Mouse (Mus musculus) neural tube, embryonic 15.5 days (tissue): ENCODE results near the gene Tmem252. TPM values are rescaled to one million over a fixed set of nuclear protein-coding genes. Genes with fewer than 3 reads are reported as not detected.
"Not testable (repeated sequence)": the region's sequence is repeated elsewhere in the genome, so short reads cannot be mapped to it uniquely, and the experiment has no call there.

Source experiments
- ATAC-seq: fragments of 200-750 bp; cut with Nextera tagmentation; 2 replicates; pipeline ENCODE4 v1.8.0; 2017; ENCODE audit warnings: mild to moderate bottlenecking, moderate TSS enrichment, moderate library complexity; ENCODE audit not compliant: low FRiP score
- H3K27ac ChIP-seq: fragments of 300-500 bp; sonication (generic); replicated peaks from 2 replicates; pipeline ENCODE4 v1.5.1; 2015; ENCODE audit warnings: mild to moderate bottlenecking, inconsistent platforms
- H3K27me3 ChIP-seq: fragments of 300-500 bp; sonication (generic); replicated peaks from 2 replicates; pipeline ENCODE4 v1.6.1; 2015; ENCODE audit warnings: inconsistent platforms
- H3K36me3 ChIP-seq: fragments of 300-500 bp; sonication (generic); 2 replicates; pipeline ENCODE4 v1.6.1; 2015; ENCODE audit warnings: inconsistent platforms
- H3K4me1 ChIP-seq: fragments of 300-500 bp; sonication (generic); 2 replicates; pipeline ENCODE4 v1.6.1; 2015; ENCODE audit warnings: inconsistent platforms
- H3K4me2 ChIP-seq: fragments of 300-500 bp; sonication (generic); 2 replicates; pipeline ENCODE4 v1.6.1; 2015; ENCODE audit warnings: inconsistent platforms, mild to moderate bottlenecking, moderate library complexity
- H3K4me3 ChIP-seq: fragments of 300-500 bp; sonication (generic); replicated peaks from 2 replicates; pipeline ENCODE4 v1.5.1; 2015; ENCODE audit warnings: mild to moderate bottlenecking, inconsistent platforms
- H3K9ac ChIP-seq: fragments of 300-500 bp; sonication (generic); replicated peaks from 2 replicates; pipeline ENCODE4 v1.6.1; 2015; ENCODE audit warnings: mild to moderate bottlenecking, inconsistent platforms
- H3K9me3 ChIP-seq: fragments of 300-500 bp; sonication (generic); replicated peaks from 2 replicates; pipeline ENCODE4 v1.6.1; 2016; ENCODE audit warnings: inconsistent platforms
- WGBS: fragments of 180-500 bp; shearing (Covaris S2); methylation state at CpG from one replicate; pipeline ENCODE4 v1.1.7; 2015; ENCODE audit warnings: mixed read lengths; 5-methylcytosine and 5-hydroxymethylcytosine counted together
- polyA plus RNA-seq: library from polyadenylated mRNA; unstranded; fragments of >200 nt; fragmentation: Nextera tagmentation; extraction: Ambion mirVana; gene quantifications from 2 replicates; pipeline ENCODE4 v1.2.1, GENCODE M21; 2015

The Tmem252 gene
- polyA plus RNA-seq, 1 experiment from 2014 or later = 2.4 TPM

- Histone ChIP-seq H3K4me1 (no peaks in the 10 kb centered on the region), H3K9ac (no peak overlapping the region), H3K27ac (no peak overlapping the region), H3K9me3 (no peaks in the 10 kb centered on the region), H3K4me3 (no peak overlapping the region), H3K36me3 (no peaks in the 10 kb centered on the region), H3K4me2 (no peak overlapping the region), H3K27me3 (no peaks in the 10 kb centered on the region)
- no peak for ATAC-seq
- 69% methylated on average over 12 of the region's 12 CpGs for WGBS
Observed at GRCm38 (mm10) chr19:24683016-24683720, 9.4 kb downstream of the Tmem252 start.

DNA sequence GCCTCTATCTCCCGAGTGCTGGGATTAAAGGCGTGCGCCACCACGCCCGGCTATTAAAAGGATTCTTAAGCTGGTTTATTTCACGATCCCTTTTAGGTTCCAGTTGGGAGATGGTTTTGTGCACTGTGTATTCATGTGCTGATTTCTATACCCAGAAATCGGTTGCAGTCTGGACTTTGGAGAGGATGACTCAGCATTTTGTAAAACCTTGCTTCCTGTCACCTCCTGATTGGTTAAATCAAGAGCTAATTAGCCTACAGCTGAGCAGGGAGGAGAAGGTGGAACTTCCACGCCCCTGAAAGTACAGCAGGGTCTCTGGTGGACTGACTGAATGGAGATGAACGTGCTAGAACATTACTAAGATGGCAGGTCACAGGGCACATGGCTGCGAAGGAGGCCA lies 12.6 kb downstream of the Tmem252 start:
- H3K9me3 ChIP-seq = no peaks in the 10 kb centered on the region
- no peak overlapping the region for H3K4me3 ChIP-seq
- no peaks in the 10 kb centered on the region for H3K4me1 ChIP-seq
- no peaks in the 10 kb centered on the region for H3K36me3 ChIP-seq
- no peak overlapping the region for H3K9ac ChIP-seq
- H3K27me3 ChIP-seq = no peaks in the 10 kb centered on the region
- 87% methylated on average over 10 of the region's 10 CpGs for WGBS
- no peak overlapping the region for H3K4me2 ChIP-seq
- ATAC-seq = no peak
- H3K27ac ChIP-seq = no peak overlapping the region

DNA sequence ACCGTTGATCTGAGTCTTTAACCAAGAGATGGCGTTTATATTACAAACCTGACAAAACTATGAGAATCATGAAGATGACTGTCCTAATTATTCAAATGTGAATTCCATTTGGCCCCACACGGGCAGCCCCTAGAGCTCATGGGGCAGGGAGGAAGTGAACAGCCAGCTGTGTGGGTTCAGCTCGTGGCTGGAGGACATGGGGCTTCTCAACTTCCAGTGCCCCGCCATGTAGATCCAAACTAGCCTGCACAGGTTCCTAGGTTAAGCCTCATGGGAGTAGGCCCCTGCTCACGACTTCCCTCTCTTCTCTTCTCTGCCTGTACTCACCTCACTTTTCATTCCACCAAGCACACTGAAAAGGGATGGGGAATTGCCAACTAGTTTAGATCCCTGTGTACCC lies 14.5 kb downstream of the Tmem252 start:
- Histone ChIP-seq H3K4me3 (no peak overlapping the region), H3K4me1 (no peaks in the 10 kb centered on the region), H3K4me2 (no peak overlapping the region), H3K27ac (no peak overlapping the region), H3K27me3 (no peaks in the 10 kb centered on the region), H3K9ac (no peak overlapping the region), H3K9me3 (no peaks in the 10 kb centered on the region), H3K36me3 (no peaks in the 10 kb centered on the region)
- 78% methylated on average over 6 of the region's 6 CpGs for WGBS
- ATAC-seq = no peak

DNA sequence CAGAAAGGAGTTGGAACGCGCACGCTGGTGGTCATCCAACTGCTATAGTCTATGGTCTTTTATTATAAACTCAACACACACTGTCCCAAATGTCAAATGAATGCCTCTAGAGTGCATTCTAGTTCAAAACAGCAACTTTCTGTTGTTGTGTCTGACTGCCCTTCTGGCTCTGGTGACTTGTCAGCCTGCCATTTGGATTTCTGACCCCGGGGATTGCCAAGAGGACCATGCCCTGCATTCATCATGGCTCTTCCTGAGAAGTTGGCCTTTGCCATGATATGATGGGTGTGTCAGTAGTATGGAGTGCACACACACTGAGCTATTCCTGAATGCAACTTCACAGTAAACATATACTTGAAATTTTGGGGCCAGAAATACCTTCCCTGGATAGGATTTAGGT lies 15.7 kb downstream of the Tmem252 start:
- H3K4me2 ChIP-seq = no peak overlapping the region
- no peak for ATAC-seq
- H3K9ac ChIP-seq = no peak overlapping the region
- H3K27ac ChIP-seq = no peak overlapping the region
- H3K4me3 ChIP-seq = no peak overlapping the region
- H3K36me3 ChIP-seq = no peaks in the 10 kb centered on the region
- no peaks in the 10 kb centered on the region for H3K9me3 ChIP-seq
- H3K4me1 ChIP-seq = no peaks in the 10 kb centered on the region
- H3K27me3 ChIP-seq = no peaks in the 10 kb centered on the region
- WGBS = 95% methylated on average over 4 of the region's 4 CpGs

- H3K4me1 ChIP-seq = no peaks in the 10 kb centered on the region
- no peaks in the 10 kb centered on the region for H3K27me3 ChIP-seq
- no peak overlapping the region for H3K4me2 ChIP-seq
- 91% methylated on average over 2 of the region's 2 CpGs for WGBS
- no peak overlapping the region for H3K4me3 ChIP-seq
- H3K27ac ChIP-seq = no peak overlapping the region
- H3K9me3 ChIP-seq = no peaks in the 10 kb centered on the region
- no peak overlapping the region for H3K9ac ChIP-seq
- H3K36me3 ChIP-seq = no peaks in the 10 kb centered on the region
- no peak for ATAC-seq
Observed at GRCm38 (mm10) chr19:24692691-24693090, 18.9 kb downstream of the Tmem252 start.

DNA sequence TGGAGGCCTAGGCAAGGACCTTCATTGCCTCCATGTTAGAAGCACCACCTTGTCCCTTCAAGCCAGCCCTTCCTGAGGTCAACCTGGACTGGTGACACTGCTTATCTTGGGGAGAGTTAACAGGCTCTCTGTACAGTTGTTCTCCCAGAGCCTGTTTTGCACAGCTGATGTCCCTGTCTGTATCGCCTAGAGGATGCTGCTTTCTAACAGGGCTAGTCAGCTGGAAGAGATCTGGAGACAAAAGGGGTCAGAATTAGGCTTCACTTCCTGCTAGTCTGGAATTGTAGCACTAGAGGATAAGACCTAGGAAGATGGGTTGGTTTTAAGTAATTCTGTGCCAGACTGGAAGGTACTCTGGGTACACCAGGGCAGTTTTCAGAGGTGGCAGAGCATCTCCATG lies 24.1 kb downstream of the Tmem252 start:
- WGBS = 39% methylated on average over 1 of the region's 1 CpGs
- no peak overlapping the region for H3K4me2 ChIP-seq
- H3K9ac ChIP-seq = no peak overlapping the region
- H3K4me3 ChIP-seq = no peak overlapping the region
- no peaks in the 10 kb centered on the region for H3K36me3 ChIP-seq
- H3K4me1 ChIP-seq = no peaks in the 10 kb centered on the region
- H3K27me3 ChIP-seq = no peaks in the 10 kb centered on the region
- no peaks in the 10 kb centered on the region for H3K9me3 ChIP-seq
- ATAC-seq = no peak
- H3K27ac ChIP-seq = no peak overlapping the region

GRCm38 (mm10) chr19:24698651-24699050 lies 24.8 kb downstream of the Tmem252 start:
- 44% methylated on average over 5 of the region's 5 CpGs for WGBS

DNA sequence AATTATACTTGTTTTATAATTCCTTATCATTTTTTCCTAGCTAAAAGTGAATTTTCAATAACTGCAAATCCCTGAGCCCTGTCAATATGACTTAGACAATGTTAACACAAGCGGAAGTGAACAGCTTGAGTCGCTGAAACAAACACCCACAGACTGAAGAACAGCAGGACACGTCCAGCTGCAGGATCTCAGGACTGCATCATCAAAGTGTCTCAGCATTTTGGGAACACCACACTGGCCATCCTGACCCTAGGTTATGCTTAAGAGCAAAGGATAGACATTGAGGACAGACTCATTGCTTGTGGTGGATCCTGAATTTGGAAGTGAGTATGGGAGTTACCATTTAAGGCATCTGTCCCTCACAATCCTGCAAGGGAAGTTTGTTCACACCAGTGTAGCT lies 25.4 kb downstream of the Tmem252 start:
- ATAC-seq = no peak
- Histone ChIP-seq H3K4me1 (no peaks in the 10 kb centered on the region), H3K4me2 (no peak overlapping the region), H3K27ac (peak overlapping the region; percentile 51; the same call in 1 of the 2 replicates), H3K36me3 (no peaks in the 10 kb centered on the region), H3K9me3 (no peaks in the 10 kb centered on the region), H3K9ac (no peak overlapping the region), H3K27me3 (no peaks in the 10 kb centered on the region), H3K4me3 (no peak overlapping the region)
- WGBS = 78% methylated on average over 3 of the region's 3 CpGs

More at GRCm38 (mm10) chr19:24698651-24699050, 24.8 kb downstream of the Tmem252 start:
- H3K36me3 ChIP-seq = no peaks in the 10 kb centered on the region
- ATAC-seq = no peak
- H3K27ac ChIP-seq = peak overlapping the region; percentile 51; the same call in 1 of the 2 replicates
- no peaks in the 10 kb centered on the region for H3K4me1 ChIP-seq
- no peaks in the 10 kb centered on the region for H3K27me3 ChIP-seq
- no peak overlapping the region for H3K4me3 ChIP-seq
- no peak overlapping the region for H3K9ac ChIP-seq
- no peak overlapping the region for H3K4me2 ChIP-seq
- no peaks in the 10 kb centered on the region for H3K9me3 ChIP-seq

- Histone ChIP-seq H3K27me3 (no peaks in the 10 kb centered on the region), H3K9ac (no peak overlapping the region), H3K27ac (no peak overlapping the region), H3K9me3 (no peaks in the 10 kb centered on the region), H3K4me2 (no peak overlapping the region), H3K4me3 (no peak overlapping the region), H3K36me3 (no peaks in the 10 kb centered on the region), H3K4me1 (no peaks in the 10 kb centered on the region)
- no peak for ATAC-seq
Observed at GRCm38 (mm10) chr19:24699910-24700309, 26.1 kb downstream of the Tmem252 start.

DNA sequence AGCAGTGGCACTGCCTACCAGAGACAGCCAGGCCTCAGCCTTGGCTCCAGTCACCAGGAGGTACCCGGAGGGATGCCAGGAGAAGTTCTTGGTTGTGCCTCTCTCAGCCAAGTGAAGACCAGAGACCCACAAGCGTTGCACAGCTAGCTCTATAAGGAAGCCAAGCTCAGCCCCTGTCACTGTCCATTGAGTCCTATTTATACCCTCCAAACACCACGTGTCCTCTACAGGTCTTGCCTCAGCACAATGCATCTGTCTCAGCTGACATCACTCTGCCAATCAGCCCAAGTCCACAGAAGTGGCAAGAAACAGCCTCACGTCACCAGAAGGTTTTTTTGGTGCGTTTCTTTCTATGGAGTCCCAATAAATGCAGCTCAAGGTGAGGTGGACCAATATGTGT lies 26.9 kb downstream of the Tmem252 start:
- Histone ChIP-seq H3K4me1 (no peaks in the 10 kb centered on the region), H3K9me3 (no peaks in the 10 kb centered on the region), H3K9ac (no peak overlapping the region), H3K4me3 (no peak overlapping the region), H3K36me3 (no peaks in the 10 kb centered on the region), H3K4me2 (no peak overlapping the region), H3K27me3 (no peaks in the 10 kb centered on the region), H3K27ac (no peak overlapping the region)
- no peak for ATAC-seq
- WGBS = 89% methylated on average over 5 of the region's 5 CpGs

GRCm38 (mm10) chr19:24701716-24702115 lies 27.9 kb downstream of the Tmem252 start:
- H3K36me3 ChIP-seq = no peaks in the 10 kb centered on the region
- H3K4me3 ChIP-seq = no peak overlapping the region
- ATAC-seq = no peak
- no peaks in the 10 kb centered on the region for H3K4me1 ChIP-seq
- H3K9me3 ChIP-seq = no peaks in the 10 kb centered on the region
- H3K27ac ChIP-seq = no peak overlapping the region
- 72% methylated on average over 8 of the region's 8 CpGs for WGBS
- no peak overlapping the region for H3K4me2 ChIP-seq
- no peak overlapping the region for H3K9ac ChIP-seq
- no peaks in the 10 kb centered on the region for H3K27me3 ChIP-seq

DNA sequence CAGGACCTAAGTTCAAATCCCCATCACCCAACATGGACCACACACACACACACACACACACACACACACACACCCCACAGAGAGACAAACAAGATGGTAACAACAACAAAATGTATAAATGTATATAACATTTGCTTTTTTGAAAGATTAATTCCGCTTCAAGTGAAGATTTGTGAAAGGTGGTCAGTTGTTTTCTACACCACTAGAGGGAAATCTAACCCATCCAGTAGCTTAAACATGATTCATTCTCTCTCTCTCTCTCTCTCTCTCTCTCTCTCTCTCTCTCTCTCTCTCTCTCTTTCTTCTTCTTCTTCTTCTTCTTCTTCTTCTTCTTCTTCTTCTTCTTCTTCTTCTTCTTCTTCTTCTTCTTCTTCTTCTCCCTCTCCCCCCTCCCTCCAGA lies 29.4 kb downstream of the Tmem252 start:
- H3K27ac ChIP-seq, H3K9ac ChIP-seq, H3K4me2 ChIP-seq, ATAC-seq, H3K4me1 ChIP-seq, H3K36me3 ChIP-seq, H3K4me3 ChIP-seq, H3K9me3 ChIP-seq, H3K27me3 ChIP-seq: not testable (repeated sequence)
- WGBS = 45% methylated on average over 1 of the region's 1 CpGs
